ENCODE assay signal across 22 mouse cellular contexts in genomic region chr1:118297719-118298118, GRCm38 (mm10). TPM values are rescaled to one million over a fixed set of nuclear protein-coding genes. Genes with fewer than 3 reads are reported as not detected.
A peak's percentile ranks its signal among the peaks of the same experiment; 100 is the strongest.
DNase-seq lines count a peak whose midpoint lies in the region; ATAC-seq and TF ChIP-seq lines count a peak whose summit lies in the region.
"Had no signal": no experiment of that assay in that cellular context is flagged by ENCODE, and none has a peak within 500 bp of the region (broad histone marks: within the 10 kb centered on the region; RNA-seq: fewer than 3 reads in every experiment).

No protein-coding gene starts in this region.

- no peak overlapping the region for H3K9ac ChIP-seq in heart, embryonic 12.5 days
- no peak overlapping the region for H3K9ac ChIP-seq in midbrain, postnatal 0 days (replicated peaks; ENCODE audit: low read length, poor library complexity, severe bottlenecking)
- H3K9ac ChIP-seq in lung, postnatal 0 days (replicated peaks; ENCODE audit: low read depth): no peak overlapping the region

- TF ChIP-seq CTCF in midbrain, postnatal 0 days (IDR thresholded peaks at IDR 0.05): no peak
- no peak for TF ChIP-seq CTCF in lung, postnatal 0 days (IDR thresholded peaks at IDR 0.05)

- ATAC-seq in heart, embryonic 12.5 days (ENCODE audit: insufficient number of reproducible peaks, low FRiP score): no peak
- ATAC-seq in midbrain, postnatal 0 days (ENCODE audit: low FRiP score): no peak
- no peak for ATAC-seq in lung, postnatal 0 days
- ATAC-seq: activated CD4-positive, CD25-positive, alpha-beta regulatory T cell, adult 4 months; CD4-positive, CD25-positive, alpha-beta regulatory T cell, adult 4 months; Patski had no signal

- H3K27ac ChIP-seq in heart, embryonic 12.5 days (ENCODE audit: poor library complexity, severe bottlenecking): no peak overlapping the region
- no peak overlapping the region for H3K27ac ChIP-seq in heart, embryonic 10.5 days
- no peak overlapping the region for H3K27ac ChIP-seq in midbrain, embryonic 10.5 days (replicated peaks)
- no peak overlapping the region for H3K27ac ChIP-seq in midbrain, postnatal 0 days (ENCODE audit: low read depth, low read length)
- H3K27ac ChIP-seq in limb, embryonic 10.5 days: no peak overlapping the region
- H3K27ac ChIP-seq in lung, postnatal 0 days (ENCODE audit: low read length): no peak overlapping the region

- peaks cover 85% of the 10 kb centered on the region for H3K36me3 ChIP-seq in heart, embryonic 12.5 days
- peaks cover 75% of the 10 kb centered on the region for H3K36me3 ChIP-seq in heart, embryonic 10.5 days
- H3K36me3 ChIP-seq in midbrain, embryonic 10.5 days: peaks cover 87% of the 10 kb centered on the region
- peaks cover 37% of the 10 kb centered on the region for H3K36me3 ChIP-seq in midbrain, postnatal 0 days (ENCODE audit: insufficient read depth, low read length)
- H3K36me3 ChIP-seq in limb, embryonic 10.5 days: peaks cover 87% of the 10 kb centered on the region
- peaks cover 17% of the 10 kb centered on the region; the same call in 1 of the 2 replicates for H3K36me3 ChIP-seq in lung, postnatal 0 days (ENCODE audit: insufficient read depth, low read length)

- no peak overlapping the region for H3K4me2 ChIP-seq in heart, embryonic 12.5 days
- H3K4me2 ChIP-seq in midbrain, postnatal 0 days (ENCODE audit: low read depth, low read length, poor library complexity, severe bottlenecking): no peak overlapping the region
- H3K4me2 ChIP-seq in lung, postnatal 0 days (replicated peaks; ENCODE audit: low read depth, low read length): no peak overlapping the region

- H3K4me3 ChIP-seq in heart, embryonic 12.5 days: no peak overlapping the region
- H3K4me3 ChIP-seq in heart, embryonic 10.5 days: no peak overlapping the region
- no peak overlapping the region for H3K4me3 ChIP-seq in midbrain, embryonic 10.5 days
- H3K4me3 ChIP-seq in midbrain, postnatal 0 days (ENCODE audit: low read depth, low read length): no peak overlapping the region
- H3K4me3 ChIP-seq in limb, embryonic 10.5 days: no peak overlapping the region
- no peak overlapping the region for H3K4me3 ChIP-seq in lung, postnatal 0 days (ENCODE audit: low read depth, low read length)

- no peaks in the 10 kb centered on the region for H3K27me3 ChIP-seq in heart, embryonic 12.5 days (replicated peaks)
- no peaks in the 10 kb centered on the region for H3K27me3 ChIP-seq in heart, embryonic 10.5 days (ENCODE audit: insufficient read depth, poor library complexity, severe bottlenecking)
- no peaks in the 10 kb centered on the region for H3K27me3 ChIP-seq in midbrain, embryonic 10.5 days (ENCODE audit: low read depth, poor library complexity, severe bottlenecking)
- no peaks in the 10 kb centered on the region for H3K27me3 ChIP-seq in midbrain, postnatal 0 days (ENCODE audit: insufficient read depth, low read length)
- no peaks in the 10 kb centered on the region for H3K27me3 ChIP-seq in limb, embryonic 10.5 days (ENCODE audit: low read depth, poor library complexity, severe bottlenecking)
- H3K27me3 ChIP-seq in lung, postnatal 0 days (replicated peaks; ENCODE audit: insufficient read depth, low read length): no peaks in the 10 kb centered on the region
- H3K27me3 ChIP-seq: CH12.LX, Patski had no signal

- no peak for TF ChIP-seq EP300 in lung, postnatal 0 days (IDR thresholded peaks at IDR 0.05)

- peak; percentile 51 for DNase-seq in heart, adult 11 months
- peak; percentile 54 for DNase-seq in heart, embryonic 10.5 days (ENCODE audit: low spot score)
- no peak for DNase-seq in heart, adult 8-10 months (ENCODE audit: low spot score)
- peak; percentile 7 for DNase-seq in midbrain, embryonic 10.5 days (ENCODE audit: low spot score)
- no peak for DNase-seq in midbrain, postnatal 0 days (ENCODE audit: low spot score)
- DNase-seq in limb, embryonic 10.5 days (ENCODE audit: low spot score): peak; percentile 21
- DNase-seq in lung, postnatal 0 days (ENCODE audit: low spot score): no peak
- DNase-seq: adrenal gland, adult 2 months; adrenal gland, adult 8-10 months; adrenal gland, postnatal 10 days; adrenal gland, postnatal 14 days; adrenal gland, postnatal 25 days; adrenal gland, postnatal 36 days; B cell, adult 2 months; cerebellum, adult 11 months; cerebellum, adult 11-12 months had no signal

- no peaks in the 10 kb centered on the region for H3K4me1 ChIP-seq in heart, embryonic 12.5 days (replicated peaks)
- H3K4me1 ChIP-seq in heart, embryonic 10.5 days: no peaks in the 10 kb centered on the region
- no peaks in the 10 kb centered on the region for H3K4me1 ChIP-seq in midbrain, embryonic 10.5 days
- H3K4me1 ChIP-seq in midbrain, postnatal 0 days (ENCODE audit: insufficient read depth, low read length): no peaks in the 10 kb centered on the region
- no peaks in the 10 kb centered on the region for H3K4me1 ChIP-seq in limb, embryonic 10.5 days
- peaks cover 5% of the 10 kb centered on the region; the same call in 1 of the 2 replicates for H3K4me1 ChIP-seq in lung, postnatal 0 days (ENCODE audit: insufficient read depth, low read depth, low read length)

- no peaks in the 10 kb centered on the region for H3K9me3 ChIP-seq in heart, embryonic 12.5 days (replicated peaks)
- no peaks in the 10 kb centered on the region for H3K9me3 ChIP-seq in heart, embryonic 10.5 days
- no peaks in the 10 kb centered on the region for H3K9me3 ChIP-seq in midbrain, embryonic 10.5 days (replicated peaks)
- H3K9me3 ChIP-seq in midbrain, postnatal 0 days (ENCODE audit: low read length): no peaks in the 10 kb centered on the region
- H3K9me3 ChIP-seq in limb, embryonic 10.5 days (replicated peaks): no peaks in the 10 kb centered on the region
- H3K9me3 ChIP-seq in lung, postnatal 0 days (ENCODE audit: low read length): no peaks in the 10 kb centered on the region
- H3K9me3 ChIP-seq: G1E had no signal

- 88% methylated on average over 2 of the region's 2 CpGs for WGBS in heart, embryonic 12.5 days
- WGBS in heart, embryonic 10.5 days: 98% methylated on average over 2 of the region's 2 CpGs
- 94% methylated on average over 2 of the region's 2 CpGs for WGBS in midbrain, embryonic 10.5 days
- WGBS in midbrain, postnatal 0 days: 100% methylated on average over 2 of the region's 2 CpGs
- 95% methylated on average over 2 of the region's 2 CpGs for WGBS in limb, embryonic 10.5 days
- WGBS in lung, postnatal 0 days: 88% methylated on average over 2 of the region's 2 CpGs

RNA-seq across cellular contexts. Expression of gene Tsn, which starts 13.8 kb away (rescaled TPM):
- 212 and 218 TPM in 2 replicates for polyA plus RNA-seq in heart, embryonic 12.5 days (2016; fragmentation: Nextera tagmentation; extraction: Ambion mirVana)
- 221 and 282 TPM in 2 replicates for polyA plus RNA-seq in heart, embryonic 10.5 days (2016; fragmentation: Nextera tagmentation; extraction: Ambion mirVana)
- total RNA-seq in heart, adult 8-10 months (2022): 10 to 100 TPM; 62.5 to 74.0 (median 67.0) TPM
- polyA plus RNA-seq in midbrain, embryonic 10.5 days (2016; fragmentation: Nextera tagmentation; extraction: Ambion mirVana): 403 and 418 TPM in 2 replicates
- 210 and 227 TPM in 2 replicates for total RNA-seq in midbrain, postnatal 0 days (2014; rRNA removed)
- 628 and 681 TPM in 2 replicates for polyA plus RNA-seq in midbrain, postnatal 0 days (2015; fragmentation: Nextera tagmentation; extraction: Ambion mirVana)
- polyA plus RNA-seq in limb, embryonic 10.5 days (2016; fragmentation: Nextera tagmentation; extraction: Ambion mirVana): 334 and 339 TPM in 2 replicates
- polyA plus RNA-seq in lung, postnatal 0 days (2015; fragmentation: Nextera tagmentation; extraction: Ambion mirVana): 226 and 232 TPM in 2 replicates

RNA-seq across cellular contexts. Expression of gene Nifk, which starts 23.9 kb away (rescaled TPM):
- 53.0 and 55.1 TPM in 2 replicates for polyA plus RNA-seq in heart, embryonic 12.5 days (2016; fragmentation: Nextera tagmentation; extraction: Ambion mirVana)
- 62.2 and 82.8 TPM in 2 replicates for polyA plus RNA-seq in heart, embryonic 10.5 days (2016; fragmentation: Nextera tagmentation; extraction: Ambion mirVana)
- 10 to 100 TPM; 13.8 to 16.8 (median 14.7) TPM for total RNA-seq in heart, adult 8-10 months (2022)
- 93.0 and 105 TPM in 2 replicates for polyA plus RNA-seq in midbrain, embryonic 10.5 days (2016; fragmentation: Nextera tagmentation; extraction: Ambion mirVana)
- total RNA-seq in midbrain, postnatal 0 days (2014; rRNA removed): 34.1 and 45.8 TPM in 2 replicates
- 72.9 and 78.0 TPM in 2 replicates for polyA plus RNA-seq in midbrain, postnatal 0 days (2015; fragmentation: Nextera tagmentation; extraction: Ambion mirVana)
- polyA plus RNA-seq in limb, embryonic 10.5 days (2016; fragmentation: Nextera tagmentation; extraction: Ambion mirVana): 99.5 and 114 TPM in 2 replicates
- 30.7 and 32.4 TPM in 2 replicates for polyA plus RNA-seq in lung, postnatal 0 days (2015; fragmentation: Nextera tagmentation; extraction: Ambion mirVana)

Comparison
In these comparisons a context has a peak if more than half of its experiments do, and no peak if none do; other contexts are left out.
1. DNase-seq: peak in heart, adult 11 months (single experiment), heart, embryonic 10.5 days (single experiment), midbrain, embryonic 10.5 days (single experiment) and limb, embryonic 10.5 days (single experiment); none in heart, adult 8-10 months (single experiment), midbrain, postnatal 0 days (single experiment) and lung, postnatal 0 days (single experiment).